In genomic region chr12:8339591-8340319, GRCm38 (mm10) we compare ENCODE assay signal across 14 mouse cellular contexts. TPM values are rescaled to one million over a fixed set of nuclear protein-coding genes. Genes with fewer than 3 reads are reported as not detected.
A peak's percentile ranks its signal among the peaks of the same experiment; 100 is the strongest.
DNase-seq lines count a peak whose midpoint lies in the region; ATAC-seq and TF ChIP-seq lines count a peak whose summit lies in the region.
"Had no signal": no experiment of that assay in that cellular context is flagged by ENCODE, and none has a peak within 500 bp of the region (broad histone marks: within the 10 kb centered on the region; RNA-seq: fewer than 3 reads in every experiment).

No protein-coding gene starts in this region.

- H3K4me3 ChIP-seq in forebrain, embryonic 10.5 days = no peak overlapping the region
- no peak overlapping the region for H3K4me3 ChIP-seq in forebrain, embryonic 13.5 days
- H3K4me3 ChIP-seq in kidney, adult 2 months (ENCODE audit: insufficient read depth, low read depth, low read length) = no peak overlapping the region
- peak overlapping the region; percentile 21 for H3K4me3 ChIP-seq in E14TG2a.4 (replicated peaks; ENCODE audit: low read length)
- H3K4me3 ChIP-seq in limb, embryonic 10.5 days = no peak overlapping the region

- peak overlapping the region; percentile 85 for H3K27ac ChIP-seq in forebrain, embryonic 10.5 days
- no peak overlapping the region for H3K27ac ChIP-seq in forebrain, embryonic 13.5 days
- no peak overlapping the region for H3K27ac ChIP-seq in kidney, adult 2 months (ENCODE audit: insufficient read depth, low read depth, low read length)
- peak overlapping the region; percentile 53 for H3K27ac ChIP-seq in limb, embryonic 10.5 days
- H3K27ac ChIP-seq: kidney, postnatal 0 days; macrophage had no signal

- no peak for TF ChIP-seq POLR2A in kidney, adult 2 months (IDR thresholded peaks at IDR 0.05; ENCODE audit: low read depth, low read length)

- peaks cover 55% of the 10 kb centered on the region for H3K36me3 ChIP-seq in forebrain, embryonic 10.5 days (replicated peaks)
- H3K36me3 ChIP-seq in forebrain, embryonic 13.5 days (ENCODE audit: poor library complexity, severe bottlenecking) = peaks cover 41% of the 10 kb centered on the region
- H3K36me3 ChIP-seq in kidney, adult 2 months (ENCODE audit: control insufficient read depth, insufficient read depth, low read length) = no peaks in the 10 kb centered on the region; the same call in 1 of the 2 replicates
- peaks cover 76% of the 10 kb centered on the region for H3K36me3 ChIP-seq in E14TG2a.4 (ENCODE audit: insufficient read depth, low read length)
- H3K36me3 ChIP-seq in limb, embryonic 10.5 days = peaks cover 65% of the 10 kb centered on the region

- no peak overlapping the region for H3K4me2 ChIP-seq in forebrain, embryonic 13.5 days

- ATAC-seq in forebrain, embryonic 13.5 days = no peak

- no peaks in the 10 kb centered on the region for H3K9me3 ChIP-seq in forebrain, embryonic 10.5 days
- no peaks in the 10 kb centered on the region for H3K9me3 ChIP-seq in forebrain, embryonic 13.5 days (replicated peaks)
- H3K9me3 ChIP-seq in E14TG2a.4 (ENCODE audit: low read length) = no peaks in the 10 kb centered on the region
- H3K9me3 ChIP-seq in limb, embryonic 10.5 days (replicated peaks) = no peaks in the 10 kb centered on the region

- no peak overlapping the region for H3K9ac ChIP-seq in forebrain, embryonic 13.5 days

- H3K27me3 ChIP-seq in forebrain, embryonic 10.5 days (ENCODE audit: poor library complexity, severe bottlenecking) = no peaks in the 10 kb centered on the region
- no peaks in the 10 kb centered on the region for H3K27me3 ChIP-seq in forebrain, embryonic 13.5 days
- no peaks in the 10 kb centered on the region for H3K27me3 ChIP-seq in kidney, adult 2 months (replicated peaks; ENCODE audit: control insufficient read depth, insufficient read depth, low read length)
- no peaks in the 10 kb centered on the region for H3K27me3 ChIP-seq in E14TG2a.4 (ENCODE audit: insufficient read depth, low read length)
- H3K27me3 ChIP-seq in limb, embryonic 10.5 days (ENCODE audit: low read depth, poor library complexity, severe bottlenecking) = no peaks in the 10 kb centered on the region

- peaks cover 38% of the 10 kb centered on the region for H3K4me1 ChIP-seq in forebrain, embryonic 10.5 days
- peaks cover 24% of the 10 kb centered on the region for H3K4me1 ChIP-seq in forebrain, embryonic 13.5 days
- peaks cover 3% of the 10 kb centered on the region; the same call in 1 of the 2 replicates for H3K4me1 ChIP-seq in kidney, adult 2 months (ENCODE audit: control insufficient read depth, insufficient read depth, low read length)
- H3K4me1 ChIP-seq in E14TG2a.4 (replicated peaks; ENCODE audit: low read depth, low read length) = peaks cover 54% of the 10 kb centered on the region
- H3K4me1 ChIP-seq in limb, embryonic 10.5 days = peaks cover 23% of the 10 kb centered on the region

- TF ChIP-seq CTCF in kidney, adult 2 months (conservative IDR thresholded peaks at IDR 0.05; ENCODE audit: insufficient read depth, insufficient read length, low read depth, low read length) = no peak
- no peak for TF ChIP-seq CTCF in E14TG2a.4 (conservative IDR thresholded peaks at IDR 0.05; ENCODE audit: low read length)

- DNase-seq in forebrain, embryonic 10.5 days (ENCODE audit: extremely low spot score, low spot score) = peak; percentile 59
- DNase-seq in kidney, postnatal 4 days = peak; percentile 41 to 63
- DNase-seq in kidney, adult 2 months = no peak
- DNase-seq in limb, embryonic 10.5 days (ENCODE audit: low spot score) = no peak
- no peak for DNase-seq in gastrocnemius, adult 8-10 months (ENCODE audit: low spot score in 2 of 2)
- DNase-seq in urinary bladder, postnatal 36 days (ENCODE audit: low spot score in 2 of 2) = no peak
- DNase-seq: cerebellum, postnatal 25 days; left cerebral cortex, postnatal 4 days had no signal

- 36% methylated on average over 13 of the region's 13 CpGs for WGBS in forebrain, embryonic 10.5 days
- 24% methylated on average over 13 of the region's 13 CpGs for WGBS in forebrain, embryonic 13.5 days
- WGBS in kidney, adult 2 months = 69% methylated on average over 13 of the region's 13 CpGs
- 60% methylated on average over 13 of the region's 13 CpGs for WGBS in limb, embryonic 10.5 days

RNA-seq across cellular contexts. Expression of gene Hs1bp3, which starts 26.5 kb away (rescaled TPM):
- 15.3 and 17.8 TPM in 2 replicates for polyA plus RNA-seq in forebrain, embryonic 10.5 days (2016; fragmentation: Nextera tagmentation; extraction: Ambion mirVana)
- 8.9 and 10.1 TPM in 2 replicates for polyA plus RNA-seq in forebrain, embryonic 13.5 days (2015; fragmentation: Nextera tagmentation; extraction: Ambion mirVana)
- 25.3 and 27.7 TPM in 2 replicates for polyA plus RNA-seq in kidney, adult 2 months (2012; rRNA removed)
- 18.4 and 19.5 TPM in 2 replicates for polyA plus RNA-seq in limb, embryonic 10.5 days (2016; fragmentation: Nextera tagmentation; extraction: Ambion mirVana)
- total RNA-seq in gastrocnemius, adult 8-10 months (2022) = 1 to 10 TPM; 4.3 to 8.4 (median 5.4) TPM

RNA-seq across cellular contexts. Expression of gene Gdf7, which starts 38.0 kb away (rescaled TPM):
- polyA plus RNA-seq in forebrain, embryonic 10.5 days (2016; fragmentation: Nextera tagmentation; extraction: Ambion mirVana) = 0.11 TPM in 1 of 2 replicates, not detected in the other
- not detected in 2 replicates for polyA plus RNA-seq in forebrain, embryonic 13.5 days (2015; fragmentation: Nextera tagmentation; extraction: Ambion mirVana)
- polyA plus RNA-seq in kidney, adult 2 months (2012; rRNA removed) = 1.1 and 1.5 TPM in 2 replicates
- polyA plus RNA-seq in limb, embryonic 10.5 days (2016; fragmentation: Nextera tagmentation; extraction: Ambion mirVana) = 0.13 and 0.14 TPM in 2 replicates
- not detected for total RNA-seq in gastrocnemius, adult 8-10 months (2022)
- total RNA-seq: left cerebral cortex, postnatal 4 days had no signal
- polyA plus RNA-seq: macrophage; small intestine, adult 2 months; thymus, postnatal 0 days had no signal

Comparison
In these comparisons a context has a peak if more than half of its experiments do, and no peak if none do; other contexts are left out.
1. DNase-seq: peak in forebrain, embryonic 10.5 days (single experiment) and kidney, postnatal 4 days (2 of 2); none in kidney, adult 2 months (single experiment), limb, embryonic 10.5 days (single experiment), gastrocnemius, adult 8-10 months (0 of 2) and urinary bladder, postnatal 36 days (0 of 2).
2. H3K27ac ChIP-seq: peak in forebrain, embryonic 10.5 days (single experiment) and limb, embryonic 10.5 days (single experiment); none in forebrain, embryonic 13.5 days (single experiment) and kidney, adult 2 months (single experiment).